Mouse (Mus musculus) midbrain, embryonic 16.5 days (tissue): Measurements from ENCODE around the gene Rtp1. TPM values are rescaled to one million over a fixed set of nuclear protein-coding genes. Genes with fewer than 3 reads are reported as not detected.
A peak's percentile ranks its signal among the peaks of the same experiment; 100 is the strongest.

Experiments used
- ATAC-seq: fragments of 200-750 bp; cut with Nextera tagmentation; 2 replicates; pipeline ENCODE4 v1.8.0; 2017; ENCODE audit warnings: moderate TSS enrichment
- H3K27ac ChIP-seq: fragments of 300-500 bp; sonication (generic); 2 replicates; pipeline ENCODE4 v1.5.1; 2014; ENCODE audit warnings: mild to moderate bottlenecking, low read length, mixed read lengths
- H3K27me3 ChIP-seq: fragments of 300-500 bp; sonication (generic); 2 replicates; pipeline ENCODE4 v1.6.1; 2014; ENCODE audit warnings: low read depth, low read length, mixed read lengths; ENCODE audit not compliant: control insufficient read depth, insufficient read depth
- H3K36me3 ChIP-seq: fragments of 300-500 bp; sonication (generic); 2 replicates; pipeline ENCODE4 v1.6.1; 2014; ENCODE audit warnings: mild to moderate bottlenecking, low read length, moderate library complexity, mixed read lengths; ENCODE audit not compliant: control insufficient read depth, insufficient read depth
- H3K4me1 ChIP-seq: fragments of 300-500 bp; sonication (generic); 2 replicates; pipeline ENCODE4 v1.6.1; 2014; ENCODE audit warnings: mild to moderate bottlenecking, low read length, mixed read lengths; ENCODE audit not compliant: control insufficient read depth, insufficient read depth
- H3K4me2 ChIP-seq: fragments of 300-500 bp; sonication (generic); 2 replicates; pipeline ENCODE4 v1.6.1; 2014; ENCODE audit warnings: mild to moderate bottlenecking, low read length, mixed read lengths
- H3K4me3 ChIP-seq: fragments of 300-500 bp; sonication (generic); 2 replicates; pipeline ENCODE4 v1.5.1; 2014; ENCODE audit warnings: low read depth, mild to moderate bottlenecking, low read length, moderate library complexity, mixed read lengths
- H3K9ac ChIP-seq: fragments of 300-500 bp; sonication (generic); 2 replicates; pipeline ENCODE4 v1.6.1; 2014; ENCODE audit warnings: low read depth, low read length, mixed read lengths
- H3K9me3 ChIP-seq: fragments of 300-500 bp; sonication (generic); replicated peaks from 2 replicates; pipeline ENCODE4 v1.6.1; 2014; ENCODE audit warnings: mild to moderate bottlenecking, low read length, mixed read lengths; ENCODE audit not compliant: control insufficient read depth, poor library complexity, severe bottlenecking
- WGBS: fragments of 180-500 bp; shearing (Covaris S2); extraction: QIAGEN DNeasy Blood & Tissue Kit; methylation state at CpG from one replicate; pipeline ENCODE4 v1.1.7; 2014; 5-methylcytosine and 5-hydroxymethylcytosine counted together
- polyA plus RNA-seq: library from polyadenylated mRNA; unstranded; fragments of >200 nt; fragmentation: Nextera tagmentation; extraction: Ambion mirVana; gene quantifications from 2 replicates; pipeline ENCODE4 v1.2.1, GENCODE M21; 2015

Gene Rtp1
- polyA plus RNA-seq, 1 experiment from 2014 or later = 0.13 TPM

GRCm38 (mm10) chr16:23450816-23451215 is 21.9 kb downstream of the Rtp1 start:
- H3K27me3 ChIP-seq = no peaks in the 10 kb centered on the region
- no peaks in the 10 kb centered on the region for H3K4me1 ChIP-seq
- no peaks in the 10 kb centered on the region for H3K9me3 ChIP-seq
- no peaks in the 10 kb centered on the region for H3K36me3 ChIP-seq
- no peak overlapping the region for H3K4me3 ChIP-seq
- WGBS = 86% methylated on average over 4 of the region's 4 CpGs
- no peak overlapping the region for H3K9ac ChIP-seq
- no peak overlapping the region for H3K4me2 ChIP-seq
- no peak overlapping the region for H3K27ac ChIP-seq
- no peak for ATAC-seq

- Histone ChIP-seq H3K27ac (no peak overlapping the region), H3K27me3 (no peaks in the 10 kb centered on the region), H3K4me2 (no peak overlapping the region), H3K9me3 (no peaks in the 10 kb centered on the region), H3K36me3 (no peaks in the 10 kb centered on the region), H3K9ac (no peak overlapping the region), H3K4me1 (no peaks in the 10 kb centered on the region), H3K4me3 (no peak overlapping the region)
- ATAC-seq = peak; percentile 89
- 14% methylated on average over 3 of the region's 3 CpGs for WGBS
Observed at GRCm38 (mm10) chr16:23452476-23452875, 23.5 kb downstream of the Rtp1 start.

- Histone ChIP-seq H3K36me3 (no peaks in the 10 kb centered on the region), H3K27me3 (no peaks in the 10 kb centered on the region), H3K9me3 (no peaks in the 10 kb centered on the region), H3K4me2 (no peak overlapping the region), H3K9ac (no peak overlapping the region), H3K27ac (no peak overlapping the region), H3K4me1 (no peaks in the 10 kb centered on the region), H3K4me3 (no peak overlapping the region)
- ATAC-seq = no peak
- 72% methylated on average over 6 of the region's 6 CpGs for whole genome bisulfite sequencing
Observed at GRCm38 (mm10) chr16:23454376-23454775, 25.4 kb downstream of the Rtp1 start.

DNA sequence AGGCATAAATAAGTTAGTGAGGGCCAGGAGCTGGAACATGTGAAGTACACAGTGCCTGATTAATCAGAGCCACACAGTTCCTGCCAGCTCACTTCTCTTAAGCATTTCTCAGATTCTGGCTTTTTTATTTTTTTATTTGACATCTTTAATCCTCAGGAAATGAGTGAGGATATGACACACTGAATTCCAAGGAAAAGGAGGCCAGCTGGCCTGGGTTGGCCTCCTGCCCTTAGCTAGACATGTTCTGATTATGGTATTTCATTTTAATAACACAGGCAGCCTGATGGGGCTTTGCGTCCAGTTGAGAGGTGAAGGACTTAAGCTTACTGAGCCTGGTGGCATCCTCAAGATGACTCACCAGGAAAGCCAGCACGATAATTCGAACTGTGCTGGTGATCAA is 27.6 kb downstream of the Rtp1 start:
- H3K4me3 ChIP-seq = no peak overlapping the region
- H3K4me1 ChIP-seq = no peaks in the 10 kb centered on the region
- 70% methylated on average over 3 of the region's 3 CpGs for WGBS
- H3K36me3 ChIP-seq = no peaks in the 10 kb centered on the region
- H3K4me2 ChIP-seq = no peak overlapping the region
- H3K27ac ChIP-seq = no peak overlapping the region
- ATAC-seq = no peak
- no peaks in the 10 kb centered on the region for H3K27me3 ChIP-seq
- no peaks in the 10 kb centered on the region for H3K9me3 ChIP-seq
- H3K9ac ChIP-seq = no peak overlapping the region

- ATAC-seq = no peak
- Histone ChIP-seq H3K27me3 (no peaks in the 10 kb centered on the region), H3K9ac (no peak overlapping the region), H3K4me3 (no peak overlapping the region), H3K27ac (no peak overlapping the region), H3K4me1 (no peaks in the 10 kb centered on the region), H3K4me2 (no peak overlapping the region), H3K36me3 (no peaks in the 10 kb centered on the region), H3K9me3 (no peaks in the 10 kb centered on the region)
- 93% methylated on average over 5 of the region's 5 CpGs for WGBS
Observed at GRCm38 (mm10) chr16:23457338-23457737, 28.4 kb downstream of the Rtp1 start.

GRCm38 (mm10) chr16:23458906-23459588 is 30.1 kb downstream of the Rtp1 start:
- no peak overlapping the region for H3K27ac ChIP-seq
- ATAC-seq = no peak
- H3K9me3 ChIP-seq = no peaks in the 10 kb centered on the region
- 53% methylated on average over 7 of the region's 7 CpGs for WGBS
- H3K4me3 ChIP-seq = no peak overlapping the region
- H3K9ac ChIP-seq = no peak overlapping the region
- H3K36me3 ChIP-seq = no peaks in the 10 kb centered on the region
- H3K4me2 ChIP-seq = no peak overlapping the region
- H3K27me3 ChIP-seq = no peaks in the 10 kb centered on the region
- no peaks in the 10 kb centered on the region for H3K4me1 ChIP-seq

GRCm38 (mm10) chr16:23463671-23464347 is 34.9 kb downstream of the Rtp1 start:
- no peaks in the 10 kb centered on the region for H3K9me3 ChIP-seq
- 82% methylated on average over 4 of the region's 4 CpGs for WGBS
- no peak overlapping the region for H3K9ac ChIP-seq
- H3K27ac ChIP-seq = no peak overlapping the region
- no peaks in the 10 kb centered on the region for H3K27me3 ChIP-seq
- H3K4me3 ChIP-seq = no peak overlapping the region
- no peak for ATAC-seq
- H3K4me2 ChIP-seq = no peak overlapping the region
- no peaks in the 10 kb centered on the region for H3K36me3 ChIP-seq
- H3K4me1 ChIP-seq = no peaks in the 10 kb centered on the region

- no peaks in the 10 kb centered on the region for H3K36me3 ChIP-seq
- no peak overlapping the region for H3K4me2 ChIP-seq
- H3K27me3 ChIP-seq = no peaks in the 10 kb centered on the region
- no peaks in the 10 kb centered on the region for H3K4me1 ChIP-seq
- no peaks in the 10 kb centered on the region for H3K9me3 ChIP-seq
- no peak overlapping the region for H3K27ac ChIP-seq
- WGBS = 92% methylated on average over 6 of the region's 6 CpGs
- no peak overlapping the region for H3K4me3 ChIP-seq
- H3K9ac ChIP-seq = no peak overlapping the region
- no peak for ATAC-seq
Observed at GRCm38 (mm10) chr16:23471551-23471950, 42.6 kb downstream of the Rtp1 start.

GRCm38 (mm10) chr16:23472046-23472445 is 43.1 kb downstream of the Rtp1 start:
- no peak for ATAC-seq
- H3K9ac ChIP-seq = no peak overlapping the region
- no peak overlapping the region for H3K27ac ChIP-seq
- H3K4me3 ChIP-seq = no peak overlapping the region
- H3K9me3 ChIP-seq = no peaks in the 10 kb centered on the region
- no peak overlapping the region for H3K4me2 ChIP-seq
- no peaks in the 10 kb centered on the region for H3K4me1 ChIP-seq
- WGBS = 78% methylated on average over 3 of the region's 3 CpGs
- H3K27me3 ChIP-seq = no peaks in the 10 kb centered on the region
- H3K36me3 ChIP-seq = no peaks in the 10 kb centered on the region
